Mouse (Mus musculus) midbrain, embryonic 12.5 days (tissue): Measurements from ENCODE around the gene 2310079G19Rik. TPM values are rescaled to one million over a fixed set of nuclear protein-coding genes. Genes with fewer than 3 reads are reported as not detected.
A peak's percentile ranks its signal among the peaks of the same experiment; 100 is the strongest.

ENCODE experiments used
- ATAC-seq: fragments of 200-750 bp; cut with Nextera tagmentation; 2 replicates; pipeline ENCODE4 v1.8.0; 2017; ENCODE audit warnings: low read depth, moderate TSS enrichment, moderate library complexity; ENCODE audit not compliant: low FRiP score
- H3K27ac ChIP-seq: fragments of 300-500 bp; sonication (generic); replicated peaks from 2 replicates; pipeline ENCODE4 v1.5.1; 2016; ENCODE audit warnings: mild to moderate bottlenecking
- H3K27me3 ChIP-seq: fragments of 300-500 bp; sonication (generic); 2 replicates; pipeline ENCODE4 v1.6.1; 2016; ENCODE audit warnings: mild to moderate bottlenecking
- H3K36me3 ChIP-seq: fragments of 300-500 bp; sonication (generic); 2 replicates; pipeline ENCODE4 v1.6.1; 2016
- H3K4me1 ChIP-seq: fragments of 300-500 bp; sonication (generic); 2 replicates; pipeline ENCODE4 v1.6.1; 2016
- H3K4me2 ChIP-seq: fragments of 300-500 bp; sonication (generic); replicated peaks from 2 replicates; pipeline ENCODE4 v1.6.1; 2016; ENCODE audit warnings: mild to moderate bottlenecking, moderate library complexity
- H3K4me3 ChIP-seq: fragments of 300-500 bp; sonication (generic); 2 replicates; pipeline ENCODE4 v1.5.1; 2016; ENCODE audit warnings: mild to moderate bottlenecking
- H3K9ac ChIP-seq: fragments of 300-500 bp; sonication (generic); replicated peaks from 2 replicates; pipeline ENCODE4 v1.6.1; 2016; ENCODE audit warnings: mild to moderate bottlenecking, moderate library complexity
- H3K9me3 ChIP-seq: fragments of 300-500 bp; sonication (generic); 2 replicates; pipeline ENCODE4 v1.6.1; 2016; ENCODE audit warnings: mild to moderate bottlenecking
- WGBS: fragments of 180-500 bp; shearing (Covaris S2); methylation state at CpG from one replicate; pipeline ENCODE4 v1.1.7; 2016; 5-methylcytosine and 5-hydroxymethylcytosine counted together
- polyA plus RNA-seq: library from polyadenylated mRNA; unstranded; fragments of >200 nt; fragmentation: Nextera tagmentation; extraction: Ambion mirVana; gene quantifications from 2 replicates; pipeline ENCODE4 v1.2.1, GENCODE M21; 2016

Gene 2310079G19Rik
- polyA plus RNA-seq, 1 experiment from 2014 or later = not detected

- Histone ChIP-seq H3K4me3 (no peak overlapping the region), H3K9ac (no peak overlapping the region), H3K27ac (no peak overlapping the region), H3K27me3 (no peaks in the 10 kb centered on the region), H3K4me1 (no peaks in the 10 kb centered on the region; the same call in 1 of the 2 replicates), H3K9me3 (no peaks in the 10 kb centered on the region), H3K4me2 (no peak overlapping the region), H3K36me3 (no peaks in the 10 kb centered on the region)
- no peak for ATAC-seq
- 87% methylated on average over 6 of the region's 6 CpGs for WGBS
These were observed 22.9 kb downstream of the 2310079G19Rik start for GRCm38 (mm10) chr16:88604570-88604969.

- ATAC-seq = peak; percentile 56; the same call in 1 of the 2 replicates
- H3K4me1 ChIP-seq = no peaks in the 10 kb centered on the region; the same call in 1 of the 2 replicates
- 41% methylated on average over 1 of the region's 1 CpGs for WGBS
These were observed 25.0 kb downstream of the 2310079G19Rik start for GRCm38 (mm10) chr16:88602464-88602863.

DNA sequence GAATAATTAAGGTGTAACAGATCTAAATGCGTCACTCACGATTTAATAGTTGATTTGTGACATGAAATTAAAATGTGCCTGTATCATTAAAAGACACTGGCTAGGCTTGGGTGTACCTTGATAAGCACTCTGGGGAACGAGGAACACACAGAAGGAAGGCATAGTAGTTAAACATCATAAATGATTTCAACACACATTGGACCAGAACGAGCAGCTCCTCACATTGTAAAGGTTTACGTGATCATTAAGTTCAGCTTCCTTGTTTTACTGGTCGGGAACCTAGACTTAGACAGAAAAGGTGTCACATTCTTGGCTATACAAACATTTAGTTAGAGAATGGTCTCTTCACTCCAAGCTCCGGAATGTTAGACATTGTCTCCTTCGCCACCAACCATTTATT, 27.2 kb downstream of the 2310079G19Rik start:
- Histone ChIP-seq H3K27ac (no peak overlapping the region), H3K4me1 (no peaks in the 10 kb centered on the region; the same call in 1 of the 2 replicates), H3K9me3 (no peaks in the 10 kb centered on the region), H3K4me3 (no peak overlapping the region), H3K4me2 (no peak overlapping the region), H3K27me3 (no peaks in the 10 kb centered on the region), H3K9ac (no peak overlapping the region), H3K36me3 (no peaks in the 10 kb centered on the region)
- 82% methylated on average over 8 of the region's 8 CpGs for WGBS
- ATAC-seq = no peak

More at GRCm38 (mm10) chr16:88602464-88602863, 25.0 kb downstream of the 2310079G19Rik start:
- Histone ChIP-seq H3K4me3 (no peak overlapping the region), H3K27me3 (no peaks in the 10 kb centered on the region), H3K9me3 (no peaks in the 10 kb centered on the region), H3K36me3 (no peaks in the 10 kb centered on the region), H3K9ac (no peak overlapping the region), H3K4me2 (no peak overlapping the region), H3K27ac (no peak overlapping the region)

- Histone ChIP-seq H3K36me3 (no peaks in the 10 kb centered on the region), H3K27ac (no peak overlapping the region), H3K4me3 (no peak overlapping the region), H3K4me1 (no peaks in the 10 kb centered on the region; the same call in 1 of the 2 replicates), H3K27me3 (no peaks in the 10 kb centered on the region), H3K4me2 (no peak overlapping the region), H3K9me3 (no peaks in the 10 kb centered on the region), H3K9ac (no peak overlapping the region)
- no peak for ATAC-seq
- WGBS = 72% methylated on average over 16 of the region's 16 CpGs
These were observed 27.8 kb downstream of the 2310079G19Rik start for GRCm38 (mm10) chr16:88599504-88600237.

- Histone ChIP-seq H3K36me3 (no peaks in the 10 kb centered on the region), H3K9ac (no peak overlapping the region), H3K4me3 (no peak overlapping the region), H3K27me3 (no peaks in the 10 kb centered on the region), H3K4me2 (no peak overlapping the region), H3K9me3 (no peaks in the 10 kb centered on the region), H3K4me1 (no peaks in the 10 kb centered on the region), H3K27ac (no peak overlapping the region)
- no peak for ATAC-seq
These were observed 34.7 kb downstream of the 2310079G19Rik start for GRCm38 (mm10) chr16:88592758-88593157.

GRCm38 (mm10) chr16:88583338-88583737, 44.1 kb downstream of the 2310079G19Rik start:
- 90% methylated on average over 9 of the region's 9 CpGs for WGBS
- no peak overlapping the region for H3K27ac ChIP-seq
- H3K9ac ChIP-seq = no peak overlapping the region
- H3K9me3 ChIP-seq = no peaks in the 10 kb centered on the region
- no peaks in the 10 kb centered on the region for H3K27me3 ChIP-seq
- H3K4me1 ChIP-seq = no peaks in the 10 kb centered on the region
- no peaks in the 10 kb centered on the region for H3K36me3 ChIP-seq
- no peak for ATAC-seq
- H3K4me2 ChIP-seq = no peak overlapping the region
- H3K4me3 ChIP-seq = no peak overlapping the region

Other genes starting within 250 kb of the 2310079G19Rik start
- gene Cldn17, start 120.7 kb downstream of the 2310079G19Rik start, polyA plus RNA-seq = not detected in 2 replicates
- gene Cldn8, start 64.5 kb downstream of the 2310079G19Rik start, polyA plus RNA-seq = 0.47 and 0.50 TPM in 2 replicates
- gene Krtap24-1, start 15.4 kb downstream of the 2310079G19Rik start, polyA plus RNA-seq = not detected in 2 replicates
- not detected in 2 replicates for gene Krtap26-1, start 20.1 kb upstream of the 2310079G19Rik start, polyA plus RNA-seq
- not detected in 2 replicates for gene Krtap27-1, start 44.0 kb upstream of the 2310079G19Rik start, polyA plus RNA-seq
- gene 2310061N02Rik, start 80.3 kb upstream of the 2310079G19Rik start, polyA plus RNA-seq = not detected in 2 replicates
- gene Krtap13-1, start 101.2 kb upstream of the 2310079G19Rik start, polyA plus RNA-seq = not detected in 2 replicates
- gene Krtap13, start 124.0 kb upstream of the 2310079G19Rik start, polyA plus RNA-seq = not detected in 2 replicates
- not detected in 2 replicates for gene 2310034C09Rik, start 131.2 kb upstream of the 2310079G19Rik start, polyA plus RNA-seq
- gene 2310057N15Rik, start 146.5 kb upstream of the 2310079G19Rik start, polyA plus RNA-seq = not detected in 2 replicates
- gene Gm5965, start 150.2 kb upstream of the 2310079G19Rik start, polyA plus RNA-seq = not detected in 2 replicates
- not detected in 2 replicates for gene Gm20741, start 184.6 kb upstream of the 2310079G19Rik start, polyA plus RNA-seq
- not detected in 2 replicates for gene Krtap15, start 192.5 kb upstream of the 2310079G19Rik start, polyA plus RNA-seq
- not detected in 2 replicates for gene Krtap14, start 198.5 kb upstream of the 2310079G19Rik start, polyA plus RNA-seq
- gene Krtap19-1, start 241.7 kb upstream of the 2310079G19Rik start, polyA plus RNA-seq = not detected in 2 replicates
- not detected in 2 replicates for gene Krtap19-2, start 246.6 kb upstream of the 2310079G19Rik start, polyA plus RNA-seq